Mouse (Mus musculus): ENCODE data around the gene Zfp207. TPM values are rescaled to one million over a fixed set of nuclear protein-coding genes. Genes with fewer than 3 reads are reported as not detected.

Gene Zfp207
- polyA plus RNA-seq, 1 experiment: 64.0 TPM

DNA sequence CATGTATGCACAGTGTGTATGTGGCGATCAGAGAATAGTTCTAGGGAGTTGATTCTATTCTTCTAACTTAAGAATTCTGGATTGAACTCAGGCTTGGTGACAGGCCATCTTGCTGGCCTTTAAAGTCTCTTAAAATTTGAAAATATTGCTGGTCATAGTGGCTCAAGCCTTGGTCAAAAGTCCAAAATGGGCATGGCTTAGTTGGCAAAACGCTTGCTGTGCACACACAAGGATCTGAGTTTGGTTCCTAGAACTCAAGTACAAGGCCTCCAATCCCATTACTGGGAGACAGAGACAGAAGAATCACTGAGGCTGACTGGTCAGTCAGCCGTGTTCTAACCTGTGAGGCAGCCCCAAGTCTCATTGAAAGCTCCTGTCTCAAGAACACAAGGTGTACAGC, 63.8 kb downstream of the Zfp207 start:
- DNase-seq (ENCODE audit: low read depth in 1 of 2, low spot score in 2 of 2): no peak
- Histone ChIP-seq H3K27ac (ENCODE audit: insufficient read depth, low read length) (no peak overlapping the region), H3K36me3 (ENCODE audit: control insufficient read depth, insufficient read depth, low read length) (peaks cover 16% of the 10 kb centered on the region), H3K4me1 (ENCODE audit: control insufficient read depth, insufficient read depth, insufficient read length) (no peaks in the 10 kb centered on the region), H3K4me3 (ENCODE audit: extremely low read depth, insufficient read depth, insufficient read length) (no peak overlapping the region), H3K27me3 (ENCODE audit: control insufficient read depth, insufficient read depth, low read length) (no peaks in the 10 kb centered on the region)
- TF ChIP-seq CTCF (IDR thresholded peaks at IDR 0.05; ENCODE audit: extremely low read depth, insufficient read depth, insufficient read length, insufficient replicate concordance): no peak
- no peak for TF ChIP-seq POLR2A (IDR thresholded peaks at IDR 0.05; ENCODE audit: low read depth, low read length)
- 96% methylated on average over 3 of the region's 3 CpGs for WGBS

DNA sequence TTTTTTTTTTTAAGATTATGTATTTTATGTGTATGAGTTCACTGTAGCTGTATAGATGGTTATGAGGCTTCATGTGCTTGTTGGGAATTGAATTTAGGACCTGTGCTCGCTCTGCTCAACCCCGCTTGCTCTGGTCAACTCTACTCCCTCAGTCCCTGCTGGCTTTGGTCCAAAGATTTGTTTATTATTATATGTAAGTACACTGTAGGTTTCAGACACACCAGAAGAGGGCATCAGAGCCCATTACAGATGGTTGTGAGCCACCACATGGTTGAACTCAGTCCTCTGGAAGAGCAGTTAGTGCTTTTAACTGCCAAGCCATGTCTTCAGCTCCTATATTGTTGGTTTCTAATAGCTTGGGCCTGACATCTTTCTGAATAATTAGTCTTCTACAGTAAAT, 66.8 kb downstream of the Zfp207 start:
- no peak overlapping the region for H3K4me3 ChIP-seq (ENCODE audit: extremely low read depth, insufficient read depth, insufficient read length)
- 90% methylated on average over 2 of the region's 2 CpGs for WGBS
- TF ChIP-seq POLR2A (IDR thresholded peaks at IDR 0.05; ENCODE audit: low read depth, low read length): no peak
- no peak for TF ChIP-seq CTCF (IDR thresholded peaks at IDR 0.05; ENCODE audit: extremely low read depth, insufficient read depth, insufficient read length, insufficient replicate concordance)
- DNase-seq (ENCODE audit: low read depth in 1 of 2, low spot score in 2 of 2): no peak
- H3K4me1 ChIP-seq (ENCODE audit: control insufficient read depth, insufficient read depth, insufficient read length): no peaks in the 10 kb centered on the region
- H3K27me3 ChIP-seq (ENCODE audit: control insufficient read depth, insufficient read depth, low read length): no peaks in the 10 kb centered on the region
- H3K36me3 ChIP-seq (ENCODE audit: control insufficient read depth, insufficient read depth, low read length): peaks cover 16% of the 10 kb centered on the region
- H3K27ac ChIP-seq (ENCODE audit: insufficient read depth, low read length): no peak overlapping the region

DNA sequence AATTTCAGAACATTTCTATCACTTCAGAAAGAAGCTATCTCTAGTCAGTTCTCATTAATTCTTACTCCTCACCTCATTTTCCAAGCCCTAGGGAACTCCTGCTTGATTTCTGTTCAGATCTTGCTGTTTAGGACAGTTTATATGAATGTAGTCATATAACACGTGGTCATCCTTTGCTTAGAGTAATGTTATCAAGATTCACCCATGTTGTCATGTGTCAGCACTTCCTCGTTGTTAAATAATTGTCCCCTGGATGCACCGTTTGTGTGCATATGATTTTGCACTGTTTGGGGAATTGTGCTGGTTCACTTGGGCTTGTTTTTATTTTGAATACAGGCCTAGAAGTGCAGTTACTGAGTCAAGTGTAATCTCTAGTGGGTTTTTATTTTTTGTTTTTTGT, 69.2 kb downstream of the Zfp207 start:
- H3K27ac ChIP-seq (ENCODE audit: insufficient read depth, low read length): no peak overlapping the region
- 81% methylated on average over 3 of the region's 3 CpGs for WGBS
- H3K36me3 ChIP-seq (ENCODE audit: control insufficient read depth, insufficient read depth, low read length): peaks cover 11% of the 10 kb centered on the region
- no peak overlapping the region for H3K4me3 ChIP-seq (ENCODE audit: extremely low read depth, insufficient read depth, insufficient read length)
- no peak for DNase-seq (ENCODE audit: low read depth in 1 of 2, low spot score in 2 of 2)
- no peaks in the 10 kb centered on the region for H3K27me3 ChIP-seq (ENCODE audit: control insufficient read depth, insufficient read depth, low read length)
- no peaks in the 10 kb centered on the region for H3K4me1 ChIP-seq (ENCODE audit: control insufficient read depth, insufficient read depth, insufficient read length)
- TF ChIP-seq CTCF (IDR thresholded peaks at IDR 0.05; ENCODE audit: extremely low read depth, insufficient read depth, insufficient read length, insufficient replicate concordance): no peak
- no peak for TF ChIP-seq POLR2A (IDR thresholded peaks at IDR 0.05; ENCODE audit: low read depth, low read length)

DNA sequence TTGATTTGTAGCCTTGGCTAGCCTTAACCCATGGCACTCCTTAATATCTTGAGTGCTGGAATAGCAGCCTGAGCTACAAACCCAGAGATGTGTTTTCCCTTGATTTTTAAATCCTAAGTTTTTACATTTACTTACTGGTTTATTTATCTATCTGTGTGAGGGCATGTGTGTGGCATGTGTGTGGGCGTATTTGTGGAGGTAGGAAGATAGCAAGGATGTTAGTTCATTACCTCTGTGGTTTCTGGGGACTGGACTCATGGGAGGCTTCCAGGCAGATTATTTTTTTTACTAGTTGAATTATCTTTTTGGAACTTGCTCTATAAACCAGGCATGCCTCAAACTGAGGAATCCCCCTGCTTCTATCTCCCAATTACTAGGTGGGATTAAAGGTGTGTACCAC, 70.1 kb downstream of the Zfp207 start:
- no peak for TF ChIP-seq CTCF (IDR thresholded peaks at IDR 0.05; ENCODE audit: extremely low read depth, insufficient read depth, insufficient read length, insufficient replicate concordance)
- TF ChIP-seq POLR2A (IDR thresholded peaks at IDR 0.05; ENCODE audit: low read depth, low read length): no peak
- DNase-seq (ENCODE audit: low read depth in 1 of 2, low spot score in 2 of 2): no peak
- H3K36me3 ChIP-seq (ENCODE audit: control insufficient read depth, insufficient read depth, low read length): peaks cover 12% of the 10 kb centered on the region
- no peaks in the 10 kb centered on the region for H3K27me3 ChIP-seq (ENCODE audit: control insufficient read depth, insufficient read depth, low read length)
- no peak overlapping the region for H3K4me3 ChIP-seq (ENCODE audit: extremely low read depth, insufficient read depth, insufficient read length)
- WGBS: 85% methylated on average over 1 of the region's 1 CpGs
- no peaks in the 10 kb centered on the region for H3K4me1 ChIP-seq (ENCODE audit: control insufficient read depth, insufficient read depth, insufficient read length)
- H3K27ac ChIP-seq (ENCODE audit: insufficient read depth, low read length): no peak overlapping the region

Other genes starting within 250 kb of the Zfp207 start
- gene Tefm, start 241.1 kb upstream of the Zfp207 start, polyA plus RNA-seq (2012; rRNA removed): 1.9 and 2.2 TPM in 2 replicates
- 12.6 and 16.4 TPM in 2 replicates for gene Adap2, start 229.2 kb upstream of the Zfp207 start, polyA plus RNA-seq (2012; rRNA removed)
- gene Rnf135, start 199.4 kb upstream of the Zfp207 start, polyA plus RNA-seq (2012; rRNA removed): 7.3 and 10.0 TPM in 2 replicates
- 4.0 and 5.4 TPM in 2 replicates for gene Rhot1, start 174.3 kb upstream of the Zfp207 start, polyA plus RNA-seq (2012; rRNA removed)
- 2.2 and 2.9 TPM in 2 replicates for gene Rhbdl3, start 82.4 kb upstream of the Zfp207 start, polyA plus RNA-seq (2012; rRNA removed)
- 3.5 and 4.7 TPM in 2 replicates for gene 5730455P16Rik, start 5.2 kb upstream of the Zfp207 start, polyA plus RNA-seq (2012; rRNA removed)
- gene Psmd11, start 45.3 kb downstream of the Zfp207 start, polyA plus RNA-seq (2012; rRNA removed): 21.3 and 36.0 TPM in 2 replicates
- gene Cdk5r1, start 93.7 kb downstream of the Zfp207 start, polyA plus RNA-seq (2012; rRNA removed): 4.7 and 9.2 TPM in 2 replicates

Data from spleen, adult 2 months (tissue).